Mouse (Mus musculus) C2C12 (cell line): ENCODE results near the gene Arhgef10l. TPM values are rescaled to one million over a fixed set of nuclear protein-coding genes. Genes with fewer than 3 reads are reported as not detected.

Source experiments
- H3K27me3 ChIP-seq: one replicate; pipeline ENCODE4 v1.6.1; 2011; ENCODE audit not compliant: control insufficient read depth, insufficient read depth, insufficient read length
- H3K36me3 ChIP-seq: one replicate; pipeline ENCODE4 v1.6.1; 2011; ENCODE audit not compliant: control insufficient read depth, insufficient read depth
- H3K4me3 ChIP-seq: one replicate; pipeline ENCODE4 v1.5.1; 2011; ENCODE audit warnings: mild to moderate bottlenecking, control low read depth; ENCODE audit not compliant: poor library complexity, insufficient read depth, severe bottlenecking
- H3K79me2 ChIP-seq: one replicate; pipeline ENCODE4 v1.6.1; 2011; ENCODE audit not compliant: control insufficient read depth, insufficient read depth
- H3K79me3 ChIP-seq: one replicate; pipeline ENCODE4 v1.6.1; 2011; ENCODE audit warnings: low read depth, control low read depth
- H3ac ChIP-seq: one replicate; pipeline ENCODE3; 2011; ENCODE audit warnings: low read depth; ENCODE audit not compliant: control insufficient read depth, insufficient read length
- CEBPB ChIP-seq: IDR thresholded peaks from one replicate; pipeline ENCODE4 v1.6.1; 2011; ENCODE audit warnings: low read depth, mild to moderate bottlenecking, control low read depth, moderate library complexity
- CTCF ChIP-seq: IDR thresholded peaks from one replicate; pipeline ENCODE4 v1.5.1; 2011; ENCODE audit not compliant: control insufficient read depth, insufficient read depth, insufficient read length
- FOSL1 ChIP-seq: IDR thresholded peaks from one replicate; pipeline ENCODE4 v1.8.0; 2011; ENCODE audit warnings: mild to moderate bottlenecking, low read length; ENCODE audit not compliant: poor library complexity, insufficient read depth, severe bottlenecking
- MAX ChIP-seq: IDR thresholded peaks from one replicate; pipeline ENCODE4 v1.6.1; 2011; ENCODE audit warnings: mild to moderate bottlenecking, control low read depth
- MYOD1 ChIP-seq: IDR thresholded peaks from one replicate; pipeline ENCODE4 v1.6.1; 2011; ENCODE audit warnings: low read depth; ENCODE audit not compliant: control insufficient read depth, insufficient read length
- MYOG ChIP-seq: IDR thresholded peaks from one replicate; pipeline ENCODE4 v1.6.1; 2011; ENCODE audit not compliant: control insufficient read depth, insufficient read length; ENCODE audit errors: extremely low read depth
- USF1 ChIP-seq: IDR thresholded peaks from one replicate; pipeline ENCODE4 v1.6.1; 2011; ENCODE audit warnings: low read depth, mild to moderate bottlenecking, control low read depth, moderate library complexity
- polyA plus RNA-seq: library from polyadenylated mRNA; unstranded; fragments of >200 nt; fragmentation: generic; extraction: Trizol; gene quantifications from one replicate; pipeline ENCODE4 v1.2.1, GENCODE M21; 2012; ENCODE audit warnings: missing spikeins

The Arhgef10l gene
- polyA plus RNA-seq, 1 experiment = 27.8 TPM

DNA sequence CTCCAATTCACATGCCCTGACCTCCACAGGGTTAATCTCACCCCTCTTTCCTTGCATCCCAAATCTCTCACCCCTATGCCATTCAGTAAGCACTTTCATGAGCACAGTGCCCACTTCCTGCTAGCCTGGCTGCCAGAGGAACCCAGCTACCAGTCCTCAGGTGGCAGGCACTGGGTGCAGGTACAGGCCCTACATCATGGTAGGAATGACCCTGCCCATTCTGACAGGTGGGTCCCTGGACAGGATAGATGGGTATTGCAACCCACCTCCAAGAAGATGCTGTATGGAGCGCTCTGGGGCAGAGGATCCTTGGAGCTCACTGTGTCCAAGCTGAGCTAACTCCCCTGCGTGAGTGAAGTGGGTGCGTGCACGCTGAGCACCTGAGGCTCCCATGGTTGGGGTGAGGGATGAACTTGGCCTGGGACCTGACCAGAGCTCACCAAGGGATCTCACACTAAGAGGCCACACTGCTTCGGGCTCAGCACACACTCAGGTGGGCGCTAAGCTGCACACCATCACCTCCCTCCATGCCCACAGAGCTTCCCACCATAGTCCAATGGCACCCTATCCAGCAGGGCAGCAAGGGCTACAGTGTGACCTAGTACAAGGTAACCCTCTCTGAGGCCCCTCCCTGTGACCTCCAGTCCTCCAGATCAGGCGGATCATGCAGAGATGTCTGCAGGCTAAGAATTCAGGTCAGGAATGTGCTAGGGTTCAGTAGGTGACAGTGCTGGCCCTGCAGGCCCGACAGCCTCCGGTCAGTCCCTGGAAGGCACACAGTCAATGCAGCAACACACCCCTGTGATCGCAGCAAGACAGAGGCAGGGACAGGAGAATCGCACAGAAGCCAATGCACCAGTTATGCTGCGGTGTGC is 39.9 kb downstream of the Arhgef10l start:
- TF ChIP-seq CEBPB = no peak
- TF ChIP-seq FOSL1 = no peak
- TF ChIP-seq MYOG = no peak
- no peak for TF ChIP-seq CTCF
- no peak for TF ChIP-seq USF1
- TF ChIP-seq MAX = no peak
- TF ChIP-seq MYOD1 = no peak
- H3K79me2 ChIP-seq = peaks cover 8% of the 10 kb centered on the region
- H3K4me3 ChIP-seq = no peak overlapping the region
- no peak overlapping the region for H3ac ChIP-seq
- peaks cover 2% of the 10 kb centered on the region for H3K79me3 ChIP-seq
- H3K27me3 ChIP-seq = no peaks in the 10 kb centered on the region
- peaks cover 5% of the 10 kb centered on the region for H3K36me3 ChIP-seq

DNA sequence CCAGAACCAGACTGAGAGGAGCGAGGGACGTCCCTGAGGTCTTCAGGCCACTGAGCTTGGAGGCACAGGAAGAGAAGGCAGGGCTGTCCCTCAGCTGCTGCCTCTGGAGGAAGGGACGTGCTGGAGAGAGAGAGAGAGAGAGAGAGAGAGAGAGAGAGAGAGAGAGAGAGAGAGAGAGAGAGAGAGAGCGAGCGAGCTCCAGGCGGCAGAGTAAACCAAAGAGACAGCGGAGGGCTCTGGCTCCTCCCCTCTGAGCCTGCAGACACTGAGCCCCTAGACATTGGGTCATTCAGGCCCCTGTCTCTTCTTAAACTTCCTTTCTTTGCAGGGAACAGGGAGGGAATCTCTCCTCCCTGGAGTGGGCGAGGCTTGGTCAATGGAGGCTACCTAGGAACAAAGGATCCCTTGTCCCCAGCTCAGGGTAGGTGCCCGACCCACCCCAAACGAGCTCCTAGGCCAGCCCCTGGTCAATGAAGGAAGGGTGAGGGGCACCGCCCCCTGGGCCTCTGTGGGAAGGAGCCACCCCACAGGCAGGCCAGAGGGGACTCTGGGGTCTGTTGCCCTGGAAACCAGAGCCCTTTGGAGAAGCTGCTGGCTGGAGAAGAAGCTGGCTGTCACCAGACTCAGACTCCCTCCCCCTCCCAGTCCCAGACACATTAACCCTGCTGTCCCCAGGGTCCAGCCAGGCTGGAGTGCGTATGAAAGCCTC is 41.2 kb downstream of the Arhgef10l start:
- TF ChIP-seq MAX (no peak), CTCF (no peak), USF1 (no peak), MYOG (no peak), CEBPB (no peak), MYOD1 (no peak), FOSL1 (no peak)
- Histone ChIP-seq H3K4me3 (no peak overlapping the region), H3K79me3 (peaks cover 2% of the 10 kb centered on the region), H3K36me3 (peaks cover 5% of the 10 kb centered on the region), H3ac (no peak overlapping the region), H3K79me2 (peaks cover 7% of the 10 kb centered on the region), H3K27me3 (no peaks in the 10 kb centered on the region)

DNA sequence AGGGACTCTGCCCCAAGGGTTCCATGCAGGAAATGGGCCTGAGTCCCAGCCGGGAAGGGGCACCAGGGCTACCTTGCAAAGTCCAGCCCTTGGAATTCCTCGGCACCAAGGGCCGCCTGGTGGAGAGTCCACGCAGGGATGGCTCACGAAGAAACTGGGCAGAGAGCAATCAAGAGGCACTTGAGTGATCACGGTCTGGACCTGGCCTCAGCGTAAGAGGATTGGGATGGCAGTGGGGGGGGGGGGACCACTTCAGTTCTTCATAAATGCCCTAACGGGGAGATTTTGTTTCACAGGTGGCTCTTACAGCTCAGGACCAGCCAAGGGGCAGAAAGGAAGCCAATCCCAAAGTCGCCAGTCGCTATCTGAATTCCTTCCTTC is 41.7 kb downstream of the Arhgef10l start:
- Histone ChIP-seq H3K27me3 (no peaks in the 10 kb centered on the region), H3K79me3 (no peaks in the 10 kb centered on the region), H3K36me3 (peaks cover 5% of the 10 kb centered on the region), H3K4me3 (no peak overlapping the region), H3ac (no peak overlapping the region), H3K79me2 (peaks cover 2% of the 10 kb centered on the region)
- TF ChIP-seq CTCF = no peak
- TF ChIP-seq USF1 = no peak
- no peak for TF ChIP-seq MAX
- no peak for TF ChIP-seq MYOG
- no peak for TF ChIP-seq MYOD1
- no peak for TF ChIP-seq CEBPB
- no peak for TF ChIP-seq FOSL1

DNA sequence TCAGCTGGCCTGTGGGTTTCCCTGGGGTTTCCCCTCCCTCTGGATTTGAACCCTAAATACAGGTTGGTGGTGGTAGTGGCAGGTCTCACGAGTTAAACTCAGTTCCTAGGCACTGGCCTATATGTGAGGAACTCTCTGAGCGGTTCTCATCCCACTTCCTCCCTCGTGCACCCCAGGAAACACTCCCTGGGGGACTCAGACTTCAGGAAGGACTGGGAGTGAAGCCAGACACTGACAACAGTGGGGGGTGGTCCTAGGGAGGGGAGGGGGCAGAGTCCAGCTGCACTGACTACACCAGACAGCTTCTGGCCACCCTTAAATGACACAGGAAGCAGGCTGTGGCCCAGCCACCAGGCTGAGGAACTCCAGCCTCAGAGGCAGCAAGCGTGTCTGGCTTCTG is 43.0 kb downstream of the Arhgef10l start:
- TF ChIP-seq CTCF (no peak), CEBPB (no peak), FOSL1 (no peak), MYOD1 (no peak), USF1 (no peak), MYOG (no peak), MAX (no peak)
- no peaks in the 10 kb centered on the region for H3K79me2 ChIP-seq
- H3K27me3 ChIP-seq = no peaks in the 10 kb centered on the region
- H3K79me3 ChIP-seq = no peaks in the 10 kb centered on the region
- no peak overlapping the region for H3ac ChIP-seq
- H3K4me3 ChIP-seq = no peak overlapping the region
- H3K36me3 ChIP-seq = peaks cover 5% of the 10 kb centered on the region

DNA sequence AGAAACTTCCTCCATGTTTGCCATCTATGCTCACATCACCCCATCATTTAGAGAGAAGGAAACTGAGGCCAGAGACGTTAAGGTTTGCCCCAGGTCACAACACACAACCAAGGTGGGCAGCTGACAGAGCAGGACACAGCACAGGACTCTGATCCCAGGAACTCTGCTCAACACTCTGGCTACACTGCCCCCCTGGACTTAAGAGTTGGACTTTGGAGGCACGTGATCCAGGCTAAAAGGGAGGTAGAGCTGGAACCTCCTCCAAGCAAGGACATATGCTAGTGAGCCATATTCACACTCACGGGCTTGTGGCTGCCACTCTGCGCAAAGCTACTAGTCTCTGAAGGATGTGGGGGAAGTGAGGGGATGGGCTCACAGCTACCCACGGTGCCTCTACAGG is 45.3 kb downstream of the Arhgef10l start:
- H3K4me3 ChIP-seq = no peak overlapping the region
- TF ChIP-seq USF1 = no peak
- no peak for TF ChIP-seq FOSL1
- TF ChIP-seq CTCF = no peak
- TF ChIP-seq MYOD1 = no peak
- no peak for TF ChIP-seq MAX
- TF ChIP-seq MYOG = no peak
- no peak for TF ChIP-seq CEBPB
- H3K79me2 ChIP-seq = no peaks in the 10 kb centered on the region
- no peaks in the 10 kb centered on the region for H3K79me3 ChIP-seq
- H3K27me3 ChIP-seq = no peaks in the 10 kb centered on the region
- no peak overlapping the region for H3ac ChIP-seq
- no peaks in the 10 kb centered on the region for H3K36me3 ChIP-seq
